Mouse (Mus musculus) liver, embryonic 14.5 days (tissue): ENCODE measurements around the gene Rasgef1b. TPM values are rescaled to one million over a fixed set of nuclear protein-coding genes. Genes with fewer than 3 reads are reported as not detected.

Source experiments
- ATAC-seq: fragments of 200-750 bp; cut with Nextera tagmentation; 2 replicates; pipeline ENCODE4 v1.8.0; 2017; ENCODE audit warnings: moderate number of reproducible peaks, mild to moderate bottlenecking, moderate library complexity; ENCODE audit not compliant: insufficient read depth
- DNase-seq, 3 experiments: peaks; one replicate each; pipeline ENCODE4 v3.0.0-alpha.2; 2012 to 2013; ENCODE audit warnings: low read depth in 3 of 3, low spot score in 3 of 3
- H3K27ac ChIP-seq: fragments of 300-500 bp; sonication (generic); 2 replicates; pipeline ENCODE4 v1.5.1; 2014; ENCODE audit warnings: moderate library complexity, mild to moderate bottlenecking, control low read depth, inconsistent platforms
- H3K27me3 ChIP-seq: fragments of 300-500 bp; sonication (generic); 2 replicates; pipeline ENCODE4 v1.6.1; 2014; ENCODE audit warnings: mild to moderate bottlenecking, low read length, moderate library complexity; ENCODE audit not compliant: control insufficient read depth, insufficient read depth
- H3K36me3 ChIP-seq: fragments of 300-500 bp; sonication (generic); replicated peaks from 2 replicates; pipeline ENCODE4 v1.6.1; 2014; ENCODE audit warnings: low read depth; ENCODE audit not compliant: control insufficient read depth, insufficient read depth
- H3K4me1 ChIP-seq, 2 experiments: fragments of 200-500 bp in 1 of 2; fragments of 300-500 bp in 1 of 2; sonication (generic) in 1 of 2; replicated peaks; 2 replicates each; pipeline ENCODE4 v1.6.1; 2012 to 2014; ENCODE audit warnings: antibody characterized with exemption in 1 of 2, inconsistent platforms in 1 of 2, low read length in 1 of 2; ENCODE audit not compliant: control insufficient read depth in 2 of 2, insufficient read depth in 2 of 2
- H3K4me2 ChIP-seq: fragments of 300-500 bp; sonication (generic); 2 replicates; pipeline ENCODE4 v1.6.1; 2014; ENCODE audit warnings: low read depth, mild to moderate bottlenecking, control low read depth, moderate library complexity
- H3K4me3 ChIP-seq, 2 experiments: fragments of 200-500 bp in 1 of 2; fragments of 300-500 bp in 1 of 2; sonication (generic) in 1 of 2; 2 replicates each; pipeline ENCODE4 v1.5.1; 2012 to 2014; ENCODE audit warnings: low read depth in 2 of 2, low read length in 2 of 2, mild to moderate bottlenecking in 2 of 2, control low read depth in 1 of 2, inconsistent platforms in 1 of 2, moderate library complexity in 1 of 2; ENCODE audit not compliant: insufficient read depth in 1 of 2
- H3K9ac ChIP-seq: fragments of 300-500 bp; sonication (generic); replicated peaks from 2 replicates; pipeline ENCODE4 v1.6.1; 2014; ENCODE audit warnings: mild to moderate bottlenecking, control low read depth, moderate library complexity
- H3K9me3 ChIP-seq: fragments of 300-500 bp; sonication (generic); 2 replicates; pipeline ENCODE4 v1.6.1; 2016; ENCODE audit warnings: low read length, mixed read lengths; ENCODE audit not compliant: control insufficient read depth
- CTCF ChIP-seq: IDR thresholded peaks from 2 replicates; pipeline ENCODE4 v1.5.1; 2016; ENCODE audit warnings: antibody characterized with exemption, low read depth, control low read depth
- EP300 ChIP-seq: IDR thresholded peaks from 2 replicates; pipeline ENCODE4 v1.6.1; 2016; ENCODE audit warnings: antibody characterized with exemption, low read depth
- WGBS: fragments of 180-500 bp; shearing (Covaris S2); extraction: QIAGEN DNeasy Blood & Tissue Kit; methylation state at CpG from one replicate; pipeline ENCODE4 v1.1.7; 2014; ENCODE audit not compliant: insufficient replicate concordance; 5-methylcytosine and 5-hydroxymethylcytosine counted together
- polyA plus RNA-seq, 2 experiments: library from polyadenylated mRNA; depleted of rRNA in 1 of 2; stranded (reverse) in 1 of 2; unstranded in 1 of 2; fragments of >200 nt; fragmentation: Nextera tagmentation in 1 of 2; extraction: Ambion mirVana in 1 of 2; gene quantifications; 2 replicates each; pipeline versions ENCODE4 v1.2.1 to v1.2.3; 2012 to 2014

Gene Rasgef1b
- polyA plus RNA-seq, 2 experiments: 2.8 to 4.2 TPM

DNA sequence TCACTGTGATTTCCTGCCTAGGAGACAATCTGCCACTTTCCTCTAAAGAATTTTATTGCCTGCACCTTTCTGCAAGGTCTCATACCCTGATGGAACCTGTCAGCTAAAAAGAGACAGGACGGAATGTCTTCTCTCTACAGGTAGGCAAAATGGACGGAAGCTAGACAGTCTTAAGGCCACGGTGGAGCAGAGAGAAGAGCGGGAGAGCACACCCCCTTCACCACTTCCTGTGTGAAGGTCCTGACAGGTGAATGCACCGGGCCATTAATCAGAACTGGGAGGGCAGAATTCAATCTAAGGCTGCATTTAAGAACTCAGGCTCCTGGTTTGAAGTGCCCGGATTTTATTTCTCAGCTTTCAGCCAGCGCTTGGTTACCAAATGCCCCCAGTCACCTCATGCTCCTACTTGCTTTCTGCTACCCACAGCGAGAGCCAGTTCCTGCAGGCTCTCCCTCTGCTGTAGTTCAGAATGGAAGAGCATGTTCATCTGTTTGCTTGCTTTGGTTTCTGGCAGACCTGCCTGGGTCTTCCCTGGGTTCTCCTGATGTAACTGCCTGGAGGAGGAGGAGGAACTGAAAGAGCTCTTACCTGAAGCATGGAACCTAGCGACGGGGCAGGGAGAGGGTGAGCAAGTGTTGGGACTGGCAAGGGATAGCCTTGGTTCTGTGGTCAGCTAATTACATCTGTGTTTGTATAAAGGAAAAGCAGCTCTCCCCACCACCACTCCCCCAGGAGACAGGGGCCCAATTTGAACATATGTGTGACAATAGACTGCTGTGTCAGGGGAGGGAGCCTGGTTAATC is 233.3 kb downstream of the Rasgef1b start:
- no peaks in the 10 kb centered on the region for H3K27me3 ChIP-seq
- TF ChIP-seq CTCF: no peak
- TF ChIP-seq EP300: no peak
- 60% methylated on average over 10 of the region's 10 CpGs for WGBS
- ATAC-seq (no peak), DNase-seq (no peak)
- no peak overlapping the region for H3K27ac ChIP-seq
- H3K4me3 ChIP-seq: no peak overlapping the region
- H3K9me3 ChIP-seq: no peaks in the 10 kb centered on the region
- no peak overlapping the region for H3K4me2 ChIP-seq
- no peaks in the 10 kb centered on the region for H3K36me3 ChIP-seq
- peaks cover 0 to 2% of the 10 kb centered on the region in 2 experiments; a peak in 1 of 4 replicates for H3K4me1 ChIP-seq
- no peak overlapping the region for H3K9ac ChIP-seq

DNA sequence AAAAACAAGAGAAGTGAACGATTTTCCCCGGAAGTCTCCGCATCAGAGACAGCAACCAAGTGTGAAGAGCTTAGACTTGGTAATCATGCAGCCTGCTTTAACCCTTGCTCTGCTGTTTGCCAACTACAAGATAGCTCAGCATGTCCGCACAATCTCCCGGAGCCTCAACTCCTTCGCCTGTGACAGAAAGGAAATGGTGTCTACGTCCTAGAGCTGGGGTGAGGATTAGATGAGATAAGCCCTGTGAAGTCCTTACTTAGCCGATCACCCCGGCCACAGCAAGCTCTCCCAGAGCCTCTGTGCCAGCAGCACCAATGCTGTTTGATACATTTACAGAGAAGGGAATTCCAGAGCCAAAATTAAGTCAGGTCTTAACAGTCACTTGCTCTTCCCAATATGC is 235.0 kb downstream of the Rasgef1b start:
- no peak for DNase-seq
- no peak for ATAC-seq
- Histone ChIP-seq H3K27me3 (no peaks in the 10 kb centered on the region), H3K4me3 (no peak overlapping the region), H3K36me3 (no peaks in the 10 kb centered on the region), H3K9me3 (no peaks in the 10 kb centered on the region), H3K4me2 (no peak overlapping the region), H3K9ac (no peak overlapping the region), H3K27ac (no peak overlapping the region), H3K4me1 (peaks cover 0 to 2% of the 10 kb centered on the region in 2 experiments; a peak in 1 of 4 replicates)
- TF ChIP-seq EP300 (no peak), CTCF (no peak)
- WGBS: 16% methylated on average over 9 of the region's 9 CpGs

DNA sequence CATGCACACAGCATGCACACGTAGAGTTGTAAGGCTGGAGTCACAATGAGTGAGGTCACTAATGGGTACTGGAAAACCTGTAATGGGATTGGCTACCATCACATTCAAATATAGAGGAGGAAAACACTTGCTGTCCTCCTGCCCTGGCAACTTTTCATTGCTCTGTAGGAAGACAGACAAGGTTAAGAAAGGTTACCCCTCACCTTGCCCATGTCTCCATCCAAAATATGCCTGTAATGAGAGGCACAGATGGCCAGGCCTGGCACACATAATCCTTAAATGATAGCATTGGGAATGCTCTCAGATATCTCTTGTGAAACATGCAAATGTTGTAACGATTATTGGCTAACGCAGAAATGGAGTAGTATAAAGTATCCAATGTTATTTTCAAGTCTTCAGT is 235.8 kb downstream of the Rasgef1b start:
- DNase-seq: no peak
- Histone ChIP-seq H3K36me3 (no peaks in the 10 kb centered on the region), H3K9ac (no peak overlapping the region), H3K4me1 (peaks cover 0 to 2% of the 10 kb centered on the region in 2 experiments; a peak in 1 of 4 replicates), H3K9me3 (no peaks in the 10 kb centered on the region), H3K4me3 (no peak overlapping the region), H3K4me2 (no peak overlapping the region), H3K27ac (no peak overlapping the region), H3K27me3 (no peaks in the 10 kb centered on the region)
- TF ChIP-seq CTCF (no peak), EP300 (no peak)
- ATAC-seq: no peak
- WGBS: 68% methylated on average over 3 of the region's 3 CpGs

DNA sequence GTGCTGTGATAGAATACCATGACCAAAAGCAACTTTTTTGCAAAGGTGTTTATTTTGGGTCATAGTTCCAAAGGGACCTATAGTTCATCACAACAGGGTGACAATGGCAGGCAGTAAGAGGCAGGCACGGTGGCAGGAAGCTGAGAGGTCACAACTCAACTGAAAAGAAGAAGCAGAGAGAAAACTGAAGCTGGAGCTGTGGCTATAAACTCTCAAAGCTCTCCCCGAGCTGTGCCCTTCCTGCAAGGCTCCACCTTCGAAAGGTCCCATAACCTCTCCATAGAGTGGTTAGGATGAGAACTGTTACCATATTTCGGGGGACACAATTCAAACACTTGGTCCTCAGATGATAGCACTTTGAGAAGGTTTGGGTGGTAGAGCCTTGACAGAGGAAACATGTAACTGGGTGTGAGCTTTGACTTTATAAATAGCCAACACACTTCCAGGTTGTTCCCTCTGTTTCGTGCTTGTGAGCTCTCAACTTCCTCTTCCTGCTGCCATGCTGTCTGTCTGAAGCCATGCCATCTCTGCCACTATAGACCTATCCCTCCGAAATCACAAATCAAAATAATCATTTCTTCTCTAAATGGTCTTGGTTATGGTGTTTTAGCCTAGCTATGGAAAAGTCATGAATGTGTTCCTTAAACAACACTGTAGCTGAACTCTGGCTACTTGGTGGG is 240.2 kb downstream of the Rasgef1b start:
- H3K36me3 ChIP-seq: no peaks in the 10 kb centered on the region
- ATAC-seq (no peak), DNase-seq (no peak)
- H3K27me3 ChIP-seq: no peaks in the 10 kb centered on the region
- WGBS: 27% methylated on average over 6 of the region's 6 CpGs
- TF ChIP-seq EP300 (no peak), CTCF (no peak)
- H3K4me2 ChIP-seq: no peak overlapping the region
- H3K27ac ChIP-seq: no peak overlapping the region
- no peaks in the 10 kb centered on the region; a peak in 1 of 4 replicates for H3K4me1 ChIP-seq
- H3K4me3 ChIP-seq: no peak overlapping the region
- no peak overlapping the region for H3K9ac ChIP-seq
- no peaks in the 10 kb centered on the region for H3K9me3 ChIP-seq
